Mouse (Mus musculus): ENCODE data around the gene Tmem199.

GRCm38 (mm10) chr11:78465116-78465515, 46.9 kb downstream of the Tmem199 start:
- TF ChIP-seq CTCF (IDR thresholded peaks at IDR 0.05; ENCODE audit: control insufficient read depth, insufficient read depth, insufficient read length), result no peak
- TF ChIP-seq MAX (IDR thresholded peaks at IDR 0.05), result no peak
- no peak for TF ChIP-seq MYOD1 (IDR thresholded peaks at IDR 0.05; ENCODE audit: control insufficient read depth, insufficient read length, low read depth)
